Mouse (Mus musculus): ENCODE data around the gene Vrk1.

The Vrk1 gene

DNA sequence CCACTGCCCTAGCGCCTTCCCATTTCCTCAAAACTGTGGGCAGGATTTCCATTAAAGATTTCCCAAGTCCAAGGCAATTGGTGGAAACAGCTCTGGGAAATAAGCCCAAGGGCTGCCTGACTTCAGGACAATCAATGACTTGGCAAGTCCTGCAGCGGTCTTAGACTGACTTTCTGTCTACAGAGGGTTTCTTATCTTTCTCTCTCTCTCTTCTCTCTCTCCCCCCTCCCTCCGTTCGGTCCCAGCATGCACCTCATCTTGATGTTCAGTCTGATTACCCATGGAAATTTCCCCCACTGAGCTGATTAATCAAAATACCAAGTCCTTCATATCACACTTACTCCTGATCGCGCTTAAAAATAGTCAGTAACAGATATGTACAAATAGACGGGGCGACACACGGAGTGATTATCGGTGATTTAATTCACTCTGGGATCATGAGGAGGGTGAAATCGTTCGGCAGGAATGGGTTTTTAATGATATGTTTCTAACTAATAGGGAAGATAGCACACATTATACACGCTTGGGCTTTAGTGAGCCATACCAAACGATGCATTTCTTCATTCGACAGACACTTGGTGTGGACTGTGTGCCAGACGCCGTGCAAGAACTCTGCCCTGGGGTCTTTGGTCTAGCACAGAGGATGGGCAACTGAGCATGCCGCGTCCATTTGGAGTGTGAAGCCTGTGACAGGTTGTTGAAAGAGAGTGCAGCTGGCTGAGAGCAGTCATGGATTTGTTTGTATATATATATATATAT is 12.8 kb upstream of the Vrk1 start:
- DNase-seq (ENCODE audit: low read depth, low spot score) = no peak

DNA sequence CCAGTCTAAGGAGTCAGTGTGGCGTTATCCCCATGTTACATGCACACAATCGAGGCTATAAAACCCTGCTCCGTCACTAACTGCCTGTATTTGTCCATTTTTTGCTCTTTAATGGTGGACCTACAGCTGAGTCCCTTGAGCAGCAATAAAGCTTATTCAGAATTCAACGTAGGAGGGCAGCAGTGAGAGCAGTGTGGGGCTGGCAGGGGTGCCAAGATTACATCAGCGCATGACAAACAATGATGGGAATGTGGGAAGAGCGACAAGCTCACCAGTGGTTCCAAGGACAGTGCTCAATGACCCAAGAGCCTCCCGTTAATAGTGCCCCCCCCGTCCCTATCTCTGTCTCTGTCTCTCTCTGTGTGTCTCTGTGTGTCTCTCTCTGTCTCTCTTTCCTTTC is 8.3 kb upstream of the Vrk1 start:
- no peak for DNase-seq (ENCODE audit: low read depth, low spot score)

DNA sequence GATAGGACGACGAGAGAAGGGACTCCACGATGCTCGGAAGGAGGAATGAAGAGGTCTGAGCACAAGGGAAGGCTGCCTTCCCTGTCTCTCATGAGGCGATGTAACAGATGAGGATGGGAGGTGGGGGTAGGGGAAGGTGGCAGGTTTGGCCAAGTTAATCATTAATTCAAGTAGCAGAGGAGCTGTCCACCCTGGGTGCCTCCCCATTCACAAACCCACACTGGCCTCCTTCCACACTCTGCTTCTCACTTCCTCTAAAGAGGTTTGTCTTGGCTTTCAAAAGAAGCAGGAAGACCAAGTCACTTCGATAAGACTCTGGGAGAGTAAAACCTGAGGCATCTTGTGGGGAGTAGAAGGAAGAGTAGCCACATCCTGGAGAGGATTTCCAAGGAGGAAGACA is 5.3 kb upstream of the Vrk1 start:
- no peak for DNase-seq (ENCODE audit: low read depth, low spot score)

DNA sequence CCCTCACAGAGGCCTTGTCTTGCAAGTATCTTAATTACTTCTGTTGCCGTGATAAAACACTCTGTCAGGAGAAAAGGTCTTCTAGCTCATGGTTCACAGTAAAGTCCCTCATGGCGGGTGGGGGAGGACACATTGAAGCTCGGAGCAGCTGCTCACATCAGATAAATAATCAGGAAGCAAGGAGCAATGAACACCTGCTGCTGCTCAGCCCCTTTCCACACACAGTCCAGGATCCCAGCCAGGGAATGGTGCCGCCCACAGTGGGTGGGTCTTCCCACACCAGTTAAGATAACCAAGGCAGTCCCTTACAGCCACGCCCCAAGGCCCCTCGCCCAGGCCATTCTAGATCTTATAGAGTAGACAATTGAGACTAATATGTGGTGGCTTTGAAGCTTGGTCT is 3.8 kb upstream of the Vrk1 start:
- no peak for DNase-seq (ENCODE audit: low read depth, low spot score)

DNA sequence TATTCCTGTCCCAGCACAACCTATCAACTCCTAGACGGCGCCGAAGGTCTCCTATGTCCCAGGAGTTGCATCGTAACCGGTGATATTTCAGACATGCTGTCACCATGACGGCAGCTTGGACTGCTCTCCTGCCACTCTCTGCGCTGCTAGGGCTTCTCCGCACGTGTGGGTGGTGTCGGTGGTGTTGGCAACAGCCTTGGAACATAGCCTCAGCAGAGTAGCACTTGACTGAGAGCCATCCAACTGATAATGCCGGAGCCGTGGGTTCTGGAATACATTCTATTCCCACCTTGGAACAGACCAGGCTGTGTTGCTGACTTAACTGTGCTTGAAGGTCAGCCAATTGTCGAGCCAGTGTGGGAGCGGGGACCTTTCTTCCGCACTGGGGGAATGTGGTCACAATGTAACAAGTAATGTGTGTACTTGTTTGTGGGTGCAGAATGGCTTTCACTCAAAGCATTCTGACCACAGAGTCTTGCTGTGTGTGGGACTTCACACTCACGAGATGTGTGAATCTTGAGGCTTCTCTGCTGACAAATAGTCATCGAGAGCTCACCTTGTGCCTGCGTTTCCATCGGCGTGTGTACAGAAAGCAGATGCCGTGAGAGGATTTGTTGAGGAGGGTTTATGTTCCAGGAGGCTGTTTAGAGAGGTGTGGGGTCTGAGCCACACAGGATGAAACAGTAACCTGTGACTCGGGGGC is 1.5 kb upstream of the Vrk1 start:
- no peak for DNase-seq (ENCODE audit: low read depth, low spot score)

DNA sequence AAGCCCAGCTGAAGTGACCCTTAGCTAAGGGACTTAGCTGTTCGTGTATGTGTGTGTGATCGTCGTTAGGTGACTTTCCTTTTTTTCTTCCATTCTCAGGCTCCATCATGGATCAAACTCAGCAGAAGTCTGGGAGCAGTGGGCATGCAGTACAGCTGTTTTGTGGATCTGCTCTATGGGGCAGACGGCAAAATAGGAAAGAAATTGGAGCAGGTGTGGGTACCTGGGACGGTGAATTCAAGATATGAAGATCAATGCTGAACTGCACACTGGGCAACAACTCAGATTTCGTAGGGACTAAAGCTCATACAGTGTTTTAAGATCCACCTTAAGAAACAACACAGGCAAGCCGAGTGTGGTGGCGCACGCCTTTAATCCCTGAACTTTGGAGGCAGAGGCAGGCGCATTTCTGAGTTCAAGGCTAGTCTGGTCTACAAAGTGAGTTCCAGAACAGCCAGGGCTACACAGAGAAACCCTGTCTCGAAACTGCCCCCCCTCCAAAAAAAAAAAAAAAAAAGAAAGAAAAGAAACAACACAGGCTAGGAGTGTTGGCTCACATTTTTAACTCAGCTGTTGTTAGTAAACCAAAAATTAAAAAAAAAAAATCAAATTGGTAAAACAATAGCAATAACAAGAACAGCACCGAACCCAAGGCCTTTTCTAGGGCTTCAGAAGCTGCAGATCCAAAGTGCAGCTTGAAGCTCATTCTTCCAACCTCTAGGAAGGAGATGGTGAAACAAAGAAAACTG is 732 bp upstream of the Vrk1 start:
- DNase-seq (ENCODE audit: low read depth, low spot score) = no peak

DNA sequence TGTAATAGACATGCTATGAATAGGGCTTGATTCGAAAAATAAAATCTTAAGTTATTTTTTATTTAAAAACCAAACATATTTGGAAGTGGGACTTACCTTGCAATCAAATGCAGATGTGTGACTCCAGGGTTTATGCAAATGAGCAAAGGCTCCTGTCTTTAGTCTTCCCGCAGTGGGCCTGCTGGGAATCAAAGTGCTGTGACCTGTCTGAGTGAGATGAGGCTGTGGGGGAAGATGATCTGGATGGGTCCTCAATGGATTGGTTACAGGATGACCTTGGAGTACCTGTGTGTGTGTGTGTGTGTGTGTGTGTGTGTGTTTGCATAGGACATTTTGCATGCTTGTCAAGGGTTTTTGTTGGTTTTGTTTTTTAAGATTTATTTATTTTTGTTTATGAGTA is 2.1 kb downstream of the Vrk1 start:
- no peak for DNase-seq (ENCODE audit: low read depth, low spot score)

DNA sequence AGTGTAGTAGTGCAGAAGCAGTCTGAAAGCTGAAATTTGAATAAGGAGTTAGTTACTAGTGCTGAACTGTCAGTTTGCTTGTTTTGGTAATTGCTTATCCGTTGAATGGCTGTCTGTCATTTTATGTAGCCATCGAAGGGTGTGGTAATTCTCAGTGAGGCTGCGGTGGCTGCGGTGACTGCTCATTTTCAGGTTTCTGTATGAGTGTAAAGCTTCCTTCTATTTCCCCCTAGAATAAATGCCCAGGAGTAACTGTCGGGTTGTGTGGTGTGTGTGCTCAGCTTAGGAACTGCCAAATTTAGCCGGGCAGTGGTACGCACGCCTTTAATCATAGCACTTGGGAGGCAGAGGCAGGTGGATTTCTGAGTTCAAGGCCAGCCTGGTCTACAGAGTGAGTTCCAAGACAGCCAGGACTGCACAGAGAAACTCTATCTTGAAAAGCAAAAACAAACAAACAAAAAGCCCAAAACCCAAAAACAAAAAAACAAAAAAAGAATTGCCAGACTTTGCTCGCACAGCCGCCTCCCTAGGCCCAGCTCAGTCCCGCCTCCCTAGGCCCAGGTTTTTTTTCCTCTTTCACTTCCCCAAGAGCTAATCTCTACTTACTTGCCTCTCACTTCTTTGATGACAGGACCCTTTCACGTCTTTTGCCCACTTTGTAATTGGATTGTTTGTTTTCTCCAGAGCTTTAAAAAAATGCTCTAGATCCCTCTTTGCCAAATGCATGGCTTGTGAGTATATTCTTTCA is 6.4 kb downstream of the Vrk1 start:
- no peak for DNase-seq (ENCODE audit: low read depth, low spot score)

DNA sequence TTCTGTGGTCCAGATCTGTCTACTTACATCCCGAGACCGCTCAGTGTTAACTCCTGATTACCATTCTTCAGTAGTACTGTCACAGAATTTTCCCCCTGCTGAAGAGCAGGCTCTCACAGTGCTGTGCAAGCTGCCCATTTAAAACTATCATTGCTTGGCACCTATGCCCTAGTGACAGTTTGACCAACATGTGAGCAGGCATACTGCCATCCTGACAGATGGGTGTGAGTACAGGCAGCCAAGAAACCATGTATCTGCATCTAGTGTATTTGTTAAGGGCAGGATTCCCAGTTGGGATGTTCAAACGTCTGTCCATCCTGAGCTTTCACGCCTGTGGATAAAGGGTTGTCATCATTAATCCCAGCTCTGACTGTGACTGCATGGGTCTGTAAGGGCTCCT is 10.0 kb downstream of the Vrk1 start:
- DNase-seq (ENCODE audit: low read depth, low spot score) = no peak

DNA sequence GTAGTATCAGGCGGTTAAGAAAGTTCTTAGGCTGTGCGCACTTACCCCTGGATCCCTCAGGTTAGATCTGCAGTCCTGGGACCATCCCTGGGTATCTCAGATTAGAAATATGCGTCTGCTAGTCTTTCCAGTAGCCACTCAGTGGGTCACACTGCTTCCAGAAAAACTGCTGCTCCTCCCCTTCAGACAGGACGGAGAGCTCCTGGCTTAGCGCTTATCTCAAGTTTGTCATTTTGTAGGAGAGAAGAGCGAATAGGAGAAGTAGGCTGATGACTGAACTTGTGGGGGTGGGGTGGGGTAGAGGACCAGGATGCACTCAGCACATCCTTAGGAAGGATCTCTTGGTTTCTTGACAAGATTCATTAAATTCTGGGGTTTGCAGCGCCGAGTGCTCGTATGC is 13.6 kb downstream of the Vrk1 start:
- no peak for DNase-seq (ENCODE audit: low read depth, low spot score)

DNA sequence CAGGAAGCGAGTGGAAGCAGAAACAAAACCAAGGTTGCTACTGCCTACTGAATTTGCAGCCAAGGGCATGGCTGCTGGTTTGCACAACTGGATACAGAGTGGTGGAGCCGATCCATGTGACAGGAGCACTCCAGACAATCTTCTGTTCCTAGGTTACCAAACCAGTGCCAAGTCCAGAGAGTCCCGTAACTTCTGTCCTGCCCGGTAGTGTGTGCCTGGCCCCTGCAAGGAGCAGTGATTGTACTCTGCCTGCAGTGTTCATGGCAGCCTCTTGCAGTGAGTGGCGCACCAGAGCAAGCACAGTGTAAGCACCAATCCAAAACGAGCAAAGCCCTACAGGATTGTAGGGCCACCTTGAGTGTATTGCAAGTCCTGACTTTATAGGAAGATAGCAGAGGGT is 15.4 kb downstream of the Vrk1 start:
- DNase-seq (ENCODE audit: low read depth, low spot score) = peak; percentile 26

DNA sequence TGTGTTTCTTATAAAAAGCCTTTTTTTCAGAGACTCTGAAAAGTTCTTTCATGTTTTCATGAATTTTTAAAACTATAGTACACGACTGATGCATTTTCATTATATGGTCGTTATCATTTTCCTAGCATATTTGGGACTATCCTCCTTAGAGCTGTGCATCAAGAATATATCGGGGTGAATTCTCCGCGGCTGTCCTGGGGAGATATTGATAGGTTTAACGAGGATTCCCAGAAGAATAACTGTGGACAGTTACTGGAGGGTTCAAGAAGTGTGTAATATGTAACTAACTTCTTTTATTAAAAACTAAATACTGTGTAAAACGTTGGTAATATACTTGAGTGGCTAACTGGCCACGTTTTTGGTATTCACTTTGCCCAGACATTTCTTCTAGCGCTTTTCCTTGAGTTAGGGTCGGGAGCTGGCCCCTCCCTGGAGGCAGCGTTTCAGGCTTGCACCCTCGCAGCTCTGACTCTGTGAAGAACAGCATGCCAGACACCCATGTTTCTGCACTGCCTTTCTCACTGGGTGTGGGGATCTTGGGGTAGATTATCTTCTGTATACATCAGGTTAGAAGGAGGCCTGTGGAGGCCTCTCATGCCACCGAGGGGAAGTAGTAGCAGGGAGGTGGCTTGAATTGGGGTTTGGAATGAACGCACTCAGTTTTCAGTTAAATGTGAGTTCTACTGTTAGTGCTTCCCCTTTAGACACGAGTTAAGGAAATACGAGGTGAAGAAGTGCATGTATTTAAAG is 16.5 kb downstream of the Vrk1 start:
- no peak for DNase-seq (ENCODE audit: low read depth, low spot score)

DNA sequence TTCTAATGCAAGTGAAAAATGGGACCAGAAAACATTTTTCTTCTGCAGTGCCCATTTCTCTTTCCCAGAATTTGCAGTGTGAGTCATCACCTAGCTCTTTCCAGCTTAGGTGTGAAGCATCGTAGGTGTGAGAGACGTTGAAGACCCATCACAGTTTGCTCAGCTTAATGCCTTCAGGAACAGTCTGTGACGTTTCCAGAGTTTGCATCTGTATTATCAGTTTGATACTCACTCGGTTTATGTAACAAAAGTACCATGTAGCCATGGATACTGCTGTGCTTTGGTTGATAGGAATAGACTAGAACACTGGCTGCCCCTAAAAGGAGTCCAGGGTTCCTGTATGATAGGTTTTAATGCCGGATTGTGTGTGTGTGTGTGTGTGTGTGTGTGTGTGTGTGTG is 17.3 kb downstream of the Vrk1 start:
- no peak for DNase-seq (ENCODE audit: low read depth, low spot score)

DNA sequence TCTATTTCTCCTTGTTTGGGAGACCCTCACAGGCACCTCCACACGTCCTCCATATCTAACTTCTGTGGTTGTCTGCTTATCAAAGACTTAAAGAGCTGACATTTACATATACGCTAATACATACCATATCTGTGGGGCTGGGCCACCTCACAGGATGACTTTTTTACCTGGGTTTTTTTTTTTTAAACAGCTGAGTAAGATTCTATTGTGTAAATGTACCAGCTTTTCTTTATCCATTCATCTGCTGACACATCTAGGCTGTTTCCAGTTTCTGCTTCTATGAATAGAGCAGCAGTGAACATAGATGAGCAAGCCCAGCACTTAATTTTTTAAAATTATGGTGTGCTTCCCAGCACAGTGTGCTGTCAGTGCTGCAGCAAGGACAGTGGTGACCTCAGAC is 19.6 kb downstream of the Vrk1 start:
- no peak for DNase-seq (ENCODE audit: low read depth, low spot score)

DNA sequence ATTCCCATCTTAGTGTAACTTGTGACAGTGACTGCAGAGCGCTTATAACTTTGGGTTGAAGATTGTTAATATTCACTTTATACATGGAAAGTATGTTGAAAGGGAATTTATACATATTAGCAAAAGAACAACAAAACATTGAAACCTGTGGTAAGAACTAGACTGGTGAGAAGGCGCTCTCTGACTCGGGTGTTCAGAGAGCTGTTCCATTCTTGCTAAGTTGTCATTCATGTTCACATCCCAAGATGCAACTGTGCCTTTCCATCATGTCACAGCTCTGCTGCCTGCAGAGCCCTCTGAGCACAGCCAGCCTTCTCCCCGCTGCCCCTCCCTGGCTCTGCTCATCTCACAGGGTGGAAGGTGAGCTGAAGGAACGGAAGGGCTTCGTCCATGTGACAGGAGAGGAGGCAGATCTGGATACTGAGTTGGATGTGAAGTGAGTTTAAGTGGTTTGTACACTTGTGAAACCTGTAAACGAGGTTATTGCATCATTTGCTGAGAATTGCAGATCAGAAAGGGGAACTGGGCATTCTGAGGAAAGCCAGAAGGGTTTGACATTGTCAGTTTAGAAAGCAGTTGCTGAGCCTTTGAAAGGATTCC is 20.2 kb downstream of the Vrk1 start:
- DNase-seq (ENCODE audit: low read depth, low spot score) = no peak

DNA sequence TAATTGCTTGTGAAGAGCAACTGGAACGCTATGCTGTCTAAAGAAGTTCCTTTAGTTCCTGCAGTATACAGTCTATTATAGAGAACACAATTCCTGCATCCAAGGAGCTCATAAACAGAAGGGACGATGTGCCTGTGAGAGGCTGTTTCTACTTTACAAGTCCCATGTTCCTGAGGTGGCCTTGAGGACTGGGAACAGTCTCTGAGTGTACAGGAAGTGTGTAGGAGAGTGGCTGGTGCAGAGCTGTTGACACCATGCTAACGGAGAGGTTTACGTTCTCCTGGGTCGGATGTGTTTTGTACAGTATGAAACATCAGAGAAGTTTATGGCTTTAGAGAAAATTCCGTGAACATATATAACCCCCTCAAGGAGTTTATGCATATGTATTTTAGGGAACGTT is 20.8 kb downstream of the Vrk1 start:
- no peak for DNase-seq (ENCODE audit: low read depth, low spot score)

DNA sequence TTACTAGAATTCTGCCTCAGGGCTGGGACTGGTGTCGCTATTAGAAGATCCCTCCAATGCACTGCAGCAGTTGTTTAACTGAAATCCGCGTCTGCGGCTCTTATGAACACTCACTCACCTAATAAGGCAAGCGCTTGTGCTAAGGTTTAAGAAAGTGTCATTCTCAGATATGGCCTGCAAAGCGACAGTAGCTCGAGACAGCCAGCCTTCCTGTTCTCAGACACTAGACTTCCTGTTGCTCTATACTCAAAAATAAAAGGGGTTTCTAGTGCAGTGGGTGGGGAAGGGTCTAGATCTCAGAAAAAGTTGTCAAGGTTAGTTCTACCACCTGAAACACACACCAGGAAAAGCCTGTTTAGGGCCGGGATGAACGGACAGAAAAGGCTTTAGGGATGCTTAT is 21.9 kb downstream of the Vrk1 start:
- no peak for DNase-seq (ENCODE audit: low read depth, low spot score)

DNA sequence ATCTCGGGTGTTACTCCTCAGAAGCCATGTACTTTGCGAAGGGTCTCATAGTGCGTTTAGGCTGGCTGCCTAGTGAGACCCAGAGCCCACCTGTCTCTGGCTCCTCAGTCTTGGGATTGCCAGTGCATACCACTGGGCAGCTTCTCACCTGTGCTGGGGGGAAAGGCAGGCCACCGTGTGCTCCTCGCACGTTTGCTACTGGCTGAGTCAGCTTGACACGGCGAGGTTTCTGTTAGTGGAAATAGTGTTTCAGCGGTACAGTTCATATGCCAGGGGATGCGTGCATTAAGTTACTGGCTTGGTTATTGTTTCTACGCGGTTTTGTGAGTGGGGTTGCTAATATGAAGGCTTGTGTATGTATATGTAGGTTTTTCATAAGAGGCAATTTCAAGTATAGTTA is 22.3 kb downstream of the Vrk1 start:
- DNase-seq (ENCODE audit: low read depth, low spot score) = no peak

DNA sequence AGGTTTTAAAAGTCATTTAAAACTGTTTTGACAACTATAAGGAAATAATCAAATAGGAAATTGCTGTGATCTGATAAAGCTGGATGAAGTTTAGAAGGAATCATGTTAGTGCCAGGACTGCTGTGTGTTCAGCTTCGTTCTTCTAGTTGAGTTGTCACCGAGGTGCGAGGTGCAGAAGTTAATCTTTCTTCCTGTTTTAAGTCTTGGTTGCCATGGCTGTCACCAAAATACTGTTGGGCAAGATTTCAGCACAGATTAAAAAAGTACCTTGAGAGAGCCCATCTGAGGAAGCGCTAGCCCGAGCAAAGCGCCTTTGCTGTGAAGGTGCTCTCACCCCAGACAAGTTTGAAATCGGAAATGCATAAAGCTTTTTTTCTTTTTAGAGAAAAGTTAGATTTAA is 24.2 kb downstream of the Vrk1 start:
- no peak for DNase-seq (ENCODE audit: low read depth, low spot score)

DNA sequence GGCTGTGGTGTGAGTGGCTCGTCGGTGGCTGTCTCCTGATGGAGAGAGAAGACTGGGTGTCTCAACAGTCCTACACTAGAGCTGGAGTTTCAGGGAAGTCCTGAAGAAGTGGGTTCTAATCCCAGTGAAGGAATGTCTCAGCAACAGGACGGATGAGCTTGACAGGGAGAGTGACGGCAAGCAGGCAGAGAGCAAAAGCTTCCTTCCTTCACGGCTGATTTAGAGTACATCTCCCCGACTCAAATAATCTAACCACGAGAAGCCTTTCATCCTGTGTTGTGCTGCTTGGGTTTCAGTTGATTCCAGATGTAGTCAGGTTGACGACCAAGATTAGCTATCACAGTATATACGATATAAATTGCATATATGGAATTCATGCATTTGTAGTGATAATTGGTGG is 24.7 kb downstream of the Vrk1 start:
- DNase-seq (ENCODE audit: low read depth, low spot score) = no peak

DNA sequence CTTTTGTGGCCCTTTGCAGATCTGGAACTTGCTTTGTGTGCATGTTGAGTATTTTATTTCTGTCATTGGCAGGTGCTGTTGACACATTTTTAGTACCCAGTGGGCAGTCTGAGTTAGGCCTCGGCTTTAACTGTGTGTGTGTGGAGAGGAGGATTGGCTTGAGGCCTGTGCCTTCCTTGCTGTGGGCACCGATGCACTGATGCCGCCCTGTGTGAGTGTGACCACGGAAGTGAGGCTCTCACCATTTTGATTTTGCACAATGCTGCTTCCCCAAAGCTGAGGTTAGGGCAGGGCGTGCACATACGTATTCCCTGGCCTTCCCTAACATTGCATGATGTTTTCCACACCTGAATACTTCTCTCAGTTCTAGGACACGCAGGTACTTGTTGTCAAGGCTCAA is 30.2 kb downstream of the Vrk1 start:
- DNase-seq (ENCODE audit: low read depth, low spot score) = no peak

All from WW6 (cell line).